Mouse (Mus musculus) gonadal fat pad, adult 2 months (tissue): Measurements from ENCODE around the gene Wdhd1. TPM values are rescaled to one million over a fixed set of nuclear protein-coding genes. Genes with fewer than 3 reads are reported as not detected.

ENCODE experiments used
- polyA plus RNA-seq: library from polyadenylated mRNA; depleted of rRNA; stranded (reverse); fragments of >200 nt; gene quantifications from 2 replicates; pipeline ENCODE4 v1.2.3, GENCODE M21; 2012; rRNA removed

Gene Wdhd1
- polyA plus RNA-seq, 1 experiment = 1.2 TPM

Other genes starting within 250 kb of the Wdhd1 start
- gene Gch1, start 87.4 kb downstream of the Wdhd1 start, polyA plus RNA-seq = 3.4 and 3.7 TPM in 2 replicates
- gene Socs4, start 74 bp upstream of the Wdhd1 start, polyA plus RNA-seq = 3.1 and 3.6 TPM in 2 replicates
- 23.6 and 24.9 TPM in 2 replicates for gene Mapk1ip1l, start 21.4 kb upstream of the Wdhd1 start, polyA plus RNA-seq
- 99.8 and 197 TPM in 2 replicates for gene Lgals3, start 90.9 kb upstream of the Wdhd1 start, polyA plus RNA-seq
- 0.74 and 1.2 TPM in 2 replicates for gene Dlgap5, start 141.6 kb upstream of the Wdhd1 start, polyA plus RNA-seq
- gene Fbxo34, start 173.6 kb upstream of the Wdhd1 start, polyA plus RNA-seq = 8.8 and 12.1 TPM in 2 replicates